Mouse (Mus musculus) kidney, postnatal 14 days (tissue): ENCODE results near the gene Zfp839.

Experiments used
- DNase-seq: peaks from one replicate; pipeline ENCODE4 v3.0.0; 2022; ENCODE audit warnings: mixed read lengths

Zfp839 gene

GRCm38 (mm10) chr12:110841731-110842493, 8.1 kb upstream of the Zfp839 start:
- DNase-seq = no peak

DNA sequence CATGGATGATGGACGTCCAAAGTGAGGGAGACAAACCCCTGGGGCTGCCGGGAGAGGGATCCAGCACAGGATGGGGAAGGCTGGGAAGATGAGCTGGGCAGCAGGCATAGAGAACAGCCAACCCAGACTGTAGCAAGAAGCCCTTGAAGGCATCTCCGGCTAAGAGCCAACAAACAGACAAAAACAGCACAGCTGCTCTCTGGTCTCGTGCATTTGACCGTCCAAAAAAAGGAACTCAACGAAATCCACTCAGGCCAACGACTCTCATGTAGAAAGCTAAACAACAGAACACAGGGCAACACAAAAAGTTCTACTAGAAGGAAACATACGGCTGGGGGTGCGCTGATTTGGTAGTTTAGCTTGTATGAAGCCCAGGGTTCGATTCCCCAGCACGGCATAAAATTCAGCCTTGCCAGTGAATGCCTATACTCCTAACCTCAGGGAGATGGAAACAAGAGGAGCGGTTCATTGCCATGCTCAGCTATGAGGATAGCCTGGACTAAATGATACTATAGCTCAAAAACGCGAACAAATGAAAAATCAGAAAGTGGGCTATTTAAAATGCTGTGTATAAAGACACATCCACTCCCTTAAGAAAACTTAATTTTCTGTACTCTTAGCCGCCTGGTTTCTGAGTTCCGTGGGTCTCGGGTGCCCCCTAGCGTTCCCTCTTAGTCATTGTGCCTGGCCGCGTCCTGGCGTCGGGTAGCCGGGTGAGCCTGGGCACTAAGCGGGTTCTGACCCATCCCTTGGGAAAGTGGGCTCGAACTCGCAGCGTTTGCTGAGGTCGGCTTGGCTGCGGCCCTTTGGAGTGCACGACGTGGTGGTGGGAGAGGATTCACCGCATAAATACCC, 6.6 kb upstream of the Zfp839 start:
- peak; percentile 90 for DNase-seq

GRCm38 (mm10) chr12:110844227-110845130, 5.6 kb upstream of the Zfp839 start:
- peak; percentile 43 for DNase-seq

- DNase-seq = peak; percentile 95
Observed at GRCm38 (mm10) chr12:110845131-110845880, 4.7 kb upstream of the Zfp839 start.

GRCm38 (mm10) chr12:110846191-110846765, 3.8 kb upstream of the Zfp839 start:
- no peak for DNase-seq

GRCm38 (mm10) chr12:110850929-110851256, 840 bp downstream of the Zfp839 start:
- DNase-seq = peak; percentile 65

DNA sequence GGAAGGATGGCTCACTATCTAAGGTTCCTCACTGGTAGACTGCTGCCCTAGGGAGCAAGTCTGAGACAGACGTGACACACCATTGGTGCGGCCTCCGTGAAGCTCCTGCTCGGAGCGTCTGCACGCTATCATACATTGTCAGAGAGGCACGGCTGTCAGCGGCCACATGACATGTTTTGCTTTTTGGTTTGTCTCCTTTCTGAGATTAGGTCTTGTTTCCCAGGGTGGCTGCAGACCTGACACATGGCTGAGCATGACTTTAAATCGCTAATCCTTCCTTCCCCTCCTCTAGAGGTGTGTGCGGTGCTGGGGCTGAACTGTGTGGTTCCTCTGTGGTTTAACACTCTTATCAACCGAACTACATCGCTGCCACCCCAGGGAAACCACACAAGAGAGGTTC, 1.4 kb downstream of the Zfp839 start:
- DNase-seq = no peak

- no peak for DNase-seq
Observed at GRCm38 (mm10) chr12:110851923-110852322, 1.9 kb downstream of the Zfp839 start.

DNA sequence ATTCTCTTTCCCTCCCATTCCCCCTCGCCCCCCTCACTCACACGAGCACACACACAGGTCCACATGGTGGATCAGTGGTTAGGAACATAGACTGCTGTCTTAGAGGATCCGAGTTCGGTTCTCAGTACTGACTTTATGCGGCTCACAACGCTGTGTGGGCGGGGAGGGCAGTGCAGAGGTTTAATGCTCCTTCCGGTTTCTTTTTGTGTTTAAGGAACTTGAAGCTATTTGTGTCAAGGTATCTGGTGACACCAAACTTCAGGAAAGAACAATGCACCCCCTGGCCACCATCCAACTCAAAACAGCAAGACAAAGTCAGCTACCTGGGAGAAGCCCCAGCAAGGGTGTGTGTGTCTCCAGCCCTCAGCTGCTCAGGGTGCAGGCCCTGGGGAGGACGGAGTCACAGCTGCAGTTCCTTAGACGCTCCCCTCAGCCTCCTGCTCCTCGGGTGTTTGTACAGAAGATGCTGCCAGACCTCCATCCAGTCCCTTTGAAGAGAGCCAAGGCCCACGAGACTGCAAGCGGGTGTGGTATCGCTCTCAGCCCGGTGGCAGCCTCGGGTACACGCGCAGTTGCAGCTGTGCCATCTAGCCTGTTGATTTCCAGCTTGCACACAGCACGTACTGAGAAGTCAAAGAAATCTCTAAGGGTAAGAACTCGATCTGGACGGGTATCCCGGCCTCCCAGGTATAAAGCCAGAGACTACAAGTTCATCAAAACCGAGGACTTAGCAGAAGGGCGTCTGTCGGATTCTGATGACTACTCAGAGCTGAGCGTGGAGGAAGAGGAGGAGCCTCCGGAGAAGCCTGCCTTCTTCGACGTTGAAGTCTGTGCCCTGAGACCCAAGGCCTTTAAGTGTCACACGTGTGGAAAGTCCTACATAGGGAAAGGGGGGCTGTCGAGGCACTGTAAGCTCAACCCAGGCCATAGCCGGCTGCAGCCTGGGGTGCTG, 5.0 kb downstream of the Zfp839 start:
- no peak for DNase-seq

DNA sequence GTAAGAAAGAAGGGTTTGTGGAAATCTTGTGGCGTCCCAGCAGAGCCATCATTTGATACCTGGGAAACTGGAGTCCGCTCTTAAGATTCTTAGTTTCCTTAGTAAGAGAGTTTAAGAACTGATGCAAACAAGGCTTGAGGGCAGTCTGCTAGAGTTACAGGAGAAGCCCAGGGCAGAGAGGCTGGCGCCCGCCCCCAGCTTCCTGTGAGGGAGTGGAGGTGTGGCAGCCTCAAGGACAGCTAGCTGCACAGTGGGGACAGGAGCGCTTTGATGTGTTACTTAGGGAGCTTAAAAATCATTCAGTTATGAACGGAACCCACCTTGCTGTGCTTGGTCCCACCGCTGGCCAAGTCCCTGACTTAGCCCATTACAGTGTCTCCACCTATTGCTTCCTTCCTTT, 7.1 kb downstream of the Zfp839 start:
- DNase-seq = no peak

DNA sequence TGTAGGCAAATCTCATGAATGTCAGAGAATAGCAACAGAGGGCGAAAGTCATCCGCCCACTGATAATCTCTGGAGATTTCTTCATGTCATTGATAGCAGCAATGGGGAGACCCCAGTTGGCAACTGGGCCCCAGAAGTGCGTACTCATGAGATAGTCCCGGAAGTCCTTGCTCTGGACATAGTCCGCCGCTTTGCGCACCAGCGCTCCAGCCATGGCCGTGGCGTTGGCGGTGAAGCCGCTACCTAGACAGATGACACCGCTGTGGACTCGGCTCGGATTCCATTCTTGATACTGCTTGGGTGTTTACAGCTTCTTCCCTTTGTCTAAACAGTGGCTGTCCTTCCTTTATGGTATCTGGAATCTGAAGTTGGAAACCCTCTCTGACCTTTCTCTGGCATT, 8.6 kb downstream of the Zfp839 start:
- peak; percentile 29 for DNase-seq

DNA sequence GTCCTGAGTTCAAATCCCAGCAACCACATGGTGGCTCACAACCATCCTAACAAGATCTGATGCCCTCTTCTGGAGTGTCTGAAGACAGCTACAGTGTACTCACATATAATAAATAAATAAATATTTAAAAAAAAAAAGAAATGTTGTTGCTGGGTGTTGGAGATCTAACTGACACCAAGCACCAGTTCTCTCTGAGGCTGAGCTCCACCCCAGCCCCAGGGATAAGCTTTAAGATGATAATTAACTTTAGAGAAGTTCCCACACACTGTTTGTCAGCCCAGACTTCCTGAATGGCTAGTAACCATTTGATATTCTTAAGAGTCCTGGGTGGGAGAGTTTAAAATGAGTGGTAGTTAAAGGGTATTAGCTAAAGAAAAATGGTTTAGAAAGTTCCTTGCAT, 10.2 kb downstream of the Zfp839 start:
- DNase-seq = no peak

- no peak for DNase-seq
Observed at GRCm38 (mm10) chr12:110861256-110861655, 11.2 kb downstream of the Zfp839 start.

- no peak for DNase-seq
Observed at GRCm38 (mm10) chr12:110864008-110864407, 14.0 kb downstream of the Zfp839 start.

DNA sequence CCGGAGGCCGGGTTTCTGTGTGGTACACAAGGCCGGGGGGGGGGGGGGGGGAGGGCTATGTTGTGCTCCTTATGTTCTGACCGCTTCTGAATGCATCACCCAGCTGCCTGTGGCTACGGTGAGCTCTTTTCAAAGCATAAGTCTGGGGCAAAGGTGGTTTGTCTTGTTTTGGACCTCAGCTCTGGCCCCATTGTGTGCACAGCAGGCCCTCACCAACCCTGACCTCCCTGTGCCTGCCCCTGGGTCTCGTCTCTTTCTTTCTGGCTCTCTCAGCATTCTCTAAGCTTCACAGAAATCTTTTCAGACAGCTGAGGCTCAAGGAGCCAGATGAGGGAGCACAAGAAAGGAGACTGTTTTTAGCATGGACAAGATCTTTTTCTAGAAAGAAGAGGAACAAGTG, 15.5 kb downstream of the Zfp839 start:
- DNase-seq = no peak

DNA sequence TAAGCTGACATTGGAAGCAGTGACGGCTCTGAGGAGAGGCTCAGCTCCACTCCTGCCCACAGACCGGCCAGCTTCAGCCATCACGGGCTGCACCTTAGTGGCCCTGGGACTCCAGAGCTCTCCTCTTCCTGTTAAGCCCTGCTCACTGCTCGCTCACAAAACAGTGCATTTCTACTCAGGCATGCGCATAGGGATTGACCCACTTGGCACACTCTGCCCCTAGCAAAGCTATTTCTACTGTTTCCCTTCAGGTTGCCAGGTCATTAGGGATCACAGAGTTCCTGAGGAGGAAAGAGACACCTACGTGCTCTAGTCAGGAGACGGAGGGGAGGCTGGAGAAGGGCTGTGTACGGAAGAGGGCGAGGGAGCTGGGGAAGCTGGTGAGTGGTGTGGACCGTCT, 15.9 kb downstream of the Zfp839 start:
- no peak for DNase-seq

GRCm38 (mm10) chr12:110870107-110870506, 20.1 kb downstream of the Zfp839 start:
- no peak for DNase-seq

DNA sequence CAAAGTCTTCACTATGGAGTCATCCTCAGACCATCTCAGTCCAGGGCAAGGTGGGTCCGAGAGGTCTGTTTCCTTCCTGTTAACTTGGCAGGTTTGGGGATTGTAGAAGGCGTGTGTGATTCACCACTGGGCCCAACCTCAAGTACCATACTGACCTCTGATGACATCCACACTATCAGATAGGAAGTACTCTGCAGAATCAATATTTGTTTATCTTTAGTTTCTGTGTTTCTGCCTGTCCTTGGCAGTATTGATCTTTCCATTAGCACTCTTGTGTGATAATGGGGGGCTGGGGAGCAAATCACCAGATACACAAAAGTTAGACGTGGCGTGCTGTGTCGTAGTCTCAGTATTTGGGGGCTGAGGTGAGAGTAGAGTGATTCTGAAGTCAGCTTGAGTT, 21.2 kb downstream of the Zfp839 start:
- no peak for DNase-seq

DNA sequence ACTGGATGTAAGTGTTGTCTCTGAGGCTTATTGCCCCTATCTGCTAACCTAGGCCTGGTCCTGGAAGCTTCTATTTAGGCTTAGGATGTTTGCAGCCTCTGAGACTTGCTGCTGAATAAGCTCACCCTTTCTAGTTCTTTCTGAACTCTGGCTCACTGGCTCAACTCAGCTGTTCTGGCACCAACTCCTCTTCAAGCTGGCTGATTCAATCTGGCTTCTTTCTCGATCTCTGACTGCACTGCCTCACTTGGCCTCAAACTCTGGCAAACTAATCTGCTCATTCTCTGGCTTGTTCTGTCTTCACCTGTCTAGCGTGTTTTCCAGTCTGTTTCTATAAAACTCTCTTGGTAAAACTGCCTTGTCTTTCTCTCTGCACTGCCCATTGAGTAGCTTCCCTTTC, 25.3 kb downstream of the Zfp839 start:
- no peak for DNase-seq

DNA sequence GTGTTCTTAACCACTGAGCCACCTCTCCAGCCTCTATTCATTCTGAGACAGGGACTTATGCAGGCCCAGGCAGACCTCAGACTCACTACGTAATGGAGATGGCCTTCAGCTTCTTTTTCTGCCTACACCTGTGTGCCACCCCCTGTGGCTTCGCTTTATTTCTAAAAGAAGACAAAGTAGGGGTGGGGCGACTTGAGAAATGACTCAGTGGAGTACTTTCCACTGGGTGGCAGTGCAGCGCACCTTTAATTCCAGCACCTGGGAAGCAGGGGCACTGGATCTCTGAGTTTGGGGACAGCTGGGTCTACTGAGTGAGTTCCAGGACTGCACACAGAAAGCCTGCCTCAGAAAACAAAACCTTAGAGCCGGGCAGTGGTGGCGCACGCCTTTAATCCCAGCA, 32.2 kb downstream of the Zfp839 start:
- DNase-seq = no peak

DNA sequence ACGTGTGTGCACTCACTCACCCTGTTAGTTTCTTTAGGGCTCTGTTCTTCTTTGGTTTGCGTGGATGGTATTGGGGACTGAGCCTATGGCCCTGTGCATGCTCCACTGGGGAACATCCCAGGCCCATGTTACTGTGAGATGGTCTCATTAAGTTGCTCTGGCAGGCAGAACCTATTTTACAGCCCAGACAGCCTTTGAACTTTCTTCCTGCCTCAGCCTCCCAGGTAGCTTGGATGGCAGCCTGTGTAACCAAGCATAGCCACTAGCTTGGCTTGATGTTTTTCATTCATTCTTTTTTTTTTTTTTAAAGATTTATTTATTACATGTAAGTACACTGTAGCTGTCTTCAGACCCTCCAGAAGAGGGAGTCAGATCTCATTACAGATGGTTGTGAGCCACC, 35.2 kb downstream of the Zfp839 start:
- peak; percentile 43 for DNase-seq
